Mouse (Mus musculus): Measurements from ENCODE around the gene Cox6a1. TPM values are rescaled to one million over a fixed set of nuclear protein-coding genes. Genes with fewer than 3 reads are reported as not detected.

The Cox6a1 gene
- 684 TPM for polyA plus RNA-seq (2014; fragmentation: Illumina TruSeq; extraction: RNeasy Lipid Tissue Mini Kit (QIAGEN cat#74804); ENCODE audit: insufficient read depth, low read depth, low replicate concordance)

DNA sequence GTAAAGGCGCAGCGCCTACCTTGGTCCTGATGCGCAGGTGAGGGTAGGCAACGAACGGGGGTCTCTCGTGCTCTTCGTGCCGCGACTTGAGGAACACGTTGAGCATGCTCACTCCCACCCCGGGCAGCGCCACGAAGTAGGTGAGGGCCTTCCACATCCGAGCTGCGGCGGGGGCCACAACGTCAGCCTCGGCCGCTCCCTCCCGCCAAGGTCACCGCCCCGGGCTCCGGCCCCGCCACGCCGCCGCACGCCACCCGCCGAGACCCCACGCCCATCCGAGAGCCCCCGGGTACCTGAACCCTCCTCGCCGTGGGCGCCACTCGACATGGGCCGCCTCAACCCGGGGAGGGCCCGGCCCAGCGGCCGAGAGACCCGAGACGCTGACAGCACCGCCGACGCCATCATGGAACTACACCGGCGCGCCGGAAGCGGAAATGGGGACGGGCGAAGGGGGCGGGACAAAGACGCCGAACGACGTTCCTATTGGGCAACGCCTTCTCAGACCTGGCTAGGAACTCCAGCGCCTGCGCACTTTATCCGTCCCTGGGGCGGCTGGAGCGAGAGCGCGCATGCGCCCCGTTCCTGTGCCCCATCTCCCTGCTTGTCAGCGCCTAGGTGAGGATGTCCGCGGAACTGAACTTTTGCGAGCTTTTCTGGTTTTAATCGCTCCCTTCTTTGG, at the start of gene Cox6a1:
TSS of gene Cox6a1 (minus strand) at position 436 of the 679 bp plus-strand sequence.

DNA sequence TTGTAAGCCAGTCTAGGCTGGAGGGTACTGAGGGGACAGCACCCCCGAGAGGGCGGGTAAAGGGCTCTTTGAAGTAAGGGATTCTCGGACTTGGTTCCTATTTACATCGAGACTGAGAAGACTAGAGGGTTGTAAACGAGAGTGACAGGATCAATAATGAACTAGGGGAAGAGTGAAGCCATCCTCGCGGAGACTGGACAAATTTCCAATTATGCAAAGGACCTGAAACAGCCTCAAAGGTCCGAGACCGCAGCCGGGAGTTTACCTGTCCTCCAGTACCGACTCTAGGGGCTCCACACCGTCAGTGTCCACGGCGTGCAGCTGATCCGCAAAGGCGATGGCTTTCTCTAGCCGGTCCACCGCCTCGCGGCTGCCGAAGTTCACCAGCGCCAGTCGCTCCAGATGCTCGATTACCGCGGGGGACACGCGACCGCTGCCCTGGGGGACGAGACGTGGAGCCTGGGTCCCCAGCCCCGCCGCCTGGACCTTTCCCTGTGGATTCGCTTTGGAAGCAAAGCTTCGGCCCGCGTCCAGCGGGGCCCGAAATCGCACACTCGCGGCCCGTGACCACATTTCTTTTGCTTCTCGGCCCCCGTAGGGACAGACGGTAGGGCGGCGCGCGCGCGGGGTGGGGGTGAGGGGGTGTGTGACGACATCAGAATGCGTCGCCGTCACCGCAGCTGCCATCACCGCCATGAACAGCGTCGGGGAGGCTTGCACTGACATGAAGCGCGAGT, 8.0 kb downstream of the Cox6a1 start, which contains the start of the genes Gatc and Triap1:
TSS of gene Gatc (minus strand) at position 602 of the 737 bp plus-strand sequence.
TSS of gene Triap1 (plus strand) at position 649 of the 737 bp plus-strand sequence.

DNA sequence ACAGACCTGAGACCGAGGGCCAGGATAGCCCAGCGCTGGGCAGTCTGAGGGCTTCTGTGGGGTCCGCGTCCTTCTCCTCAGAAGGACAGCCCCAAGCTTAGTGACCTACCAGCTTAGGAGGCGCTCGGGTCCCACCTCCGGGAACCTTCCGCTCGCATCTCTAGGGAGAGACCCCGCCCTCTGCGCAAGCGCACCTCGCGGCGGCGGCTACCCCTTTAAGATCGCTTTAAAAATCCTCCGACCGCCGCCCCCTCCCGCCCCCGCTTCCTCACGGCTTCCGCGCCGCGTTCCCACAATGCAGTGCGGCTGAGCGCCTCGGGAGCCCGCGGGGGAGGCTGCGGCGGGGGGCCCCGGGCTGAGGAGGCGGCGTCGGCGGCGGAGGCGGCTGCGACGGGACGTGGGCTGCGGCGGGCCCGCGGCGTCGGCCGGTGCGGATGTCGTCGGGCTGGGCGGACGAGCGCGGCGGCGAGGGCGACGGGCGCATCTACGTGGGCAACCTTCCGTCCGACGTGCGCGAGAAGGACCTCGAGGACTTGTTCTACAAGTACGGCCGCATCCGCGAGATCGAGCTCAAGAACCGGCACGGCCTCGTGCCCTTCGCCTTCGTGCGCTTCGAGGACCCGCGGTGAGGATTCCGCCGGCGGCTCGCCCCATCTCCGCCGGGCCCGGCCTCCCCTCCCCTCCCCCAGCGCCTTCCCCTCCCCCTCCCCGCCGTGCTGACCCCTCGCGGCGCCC, 21.7 kb downstream of the Cox6a1 start, which contains the start of gene Srsf9:
TSS of gene Srsf9 (plus strand) at position 303 of the 735 bp plus-strand sequence.

DNA sequence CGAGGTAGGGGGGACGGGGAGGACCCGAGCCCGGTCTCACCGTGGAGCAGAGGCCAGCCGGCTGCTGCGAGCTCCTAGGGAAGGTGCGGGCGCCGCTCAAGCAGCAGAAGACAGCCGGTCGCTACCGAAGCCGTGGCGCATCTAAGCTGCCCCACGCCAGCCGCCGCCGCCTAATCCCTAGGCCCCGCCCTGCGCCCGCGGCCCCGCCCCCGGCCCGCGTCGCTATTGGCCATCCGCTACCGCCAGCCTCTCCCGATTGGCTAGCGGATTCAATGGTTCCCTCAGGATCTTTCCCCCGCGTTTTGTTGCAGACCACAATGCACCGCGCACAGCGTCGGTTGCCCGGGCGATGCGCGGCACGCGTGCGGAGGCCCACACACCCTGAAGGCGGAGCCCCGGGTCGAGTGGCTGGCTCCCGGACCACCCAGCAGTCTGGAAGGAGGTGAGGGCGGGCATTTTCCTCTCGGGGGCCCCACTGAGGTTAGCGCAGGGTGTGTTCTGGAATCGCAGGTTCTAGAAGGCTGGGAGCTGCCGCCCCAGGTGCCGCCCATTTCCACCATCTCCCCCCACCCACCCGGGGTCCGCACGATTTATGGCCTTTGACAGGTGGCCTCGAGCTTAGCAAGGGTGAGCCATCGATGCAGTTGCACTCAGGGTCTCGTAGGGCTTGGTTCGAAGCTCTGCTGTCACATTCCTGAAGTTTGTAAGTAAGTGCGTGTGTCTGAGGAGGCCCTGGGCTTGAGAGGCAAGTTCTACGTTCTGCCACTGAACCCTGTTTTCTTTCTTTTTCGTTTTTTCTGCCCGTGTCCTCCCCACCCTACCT, 47.8 kb downstream of the Cox6a1 start, which contains the start of gene Dynll1:
TSS of gene Dynll1 (minus strand) at position 208 of the 823 bp plus-strand sequence.

Other genes starting within 250 kb of the Cox6a1 start
- 28.8 TPM for gene Acads, start 229.6 kb downstream of the Cox6a1 start, polyA plus RNA-seq (2014; fragmentation: Illumina TruSeq; extraction: RNeasy Lipid Tissue Mini Kit (QIAGEN cat#74804); ENCODE audit: insufficient read depth, low read depth, low replicate concordance)
- gene Unc119b, start 214.0 kb downstream of the Cox6a1 start, polyA plus RNA-seq (2014; fragmentation: Illumina TruSeq; extraction: RNeasy Lipid Tissue Mini Kit (QIAGEN cat#74804); ENCODE audit: insufficient read depth, low read depth, low replicate concordance), result 24.9 TPM
- gene Mlec, start 190.8 kb downstream of the Cox6a1 start, polyA plus RNA-seq (2014; fragmentation: Illumina TruSeq; extraction: RNeasy Lipid Tissue Mini Kit (QIAGEN cat#74804); ENCODE audit: insufficient read depth, low read depth, low replicate concordance), result 39.2 TPM
- 2.7 TPM for gene Cabp1, start 154.6 kb downstream of the Cox6a1 start, polyA plus RNA-seq (2014; fragmentation: Illumina TruSeq; extraction: RNeasy Lipid Tissue Mini Kit (QIAGEN cat#74804); ENCODE audit: insufficient read depth, low read depth, low replicate concordance)
- gene Pop5, start 113.1 kb downstream of the Cox6a1 start, polyA plus RNA-seq (2014; fragmentation: Illumina TruSeq; extraction: RNeasy Lipid Tissue Mini Kit (QIAGEN cat#74804); ENCODE audit: insufficient read depth, low read depth, low replicate concordance), result 94.8 TPM
- 74.2 TPM for gene Rnf10, start 76.1 kb downstream of the Cox6a1 start, polyA plus RNA-seq (2014; fragmentation: Illumina TruSeq; extraction: RNeasy Lipid Tissue Mini Kit (QIAGEN cat#74804); ENCODE audit: insufficient read depth, low read depth, low replicate concordance)
- gene Coq5, start 69.3 kb downstream of the Cox6a1 start, polyA plus RNA-seq (2014; fragmentation: Illumina TruSeq; extraction: RNeasy Lipid Tissue Mini Kit (QIAGEN cat#74804); ENCODE audit: insufficient read depth, low read depth, low replicate concordance), result 12.6 TPM
- 523 TPM for gene Dynll1, start 48.0 kb downstream of the Cox6a1 start, polyA plus RNA-seq (2014; fragmentation: Illumina TruSeq; extraction: RNeasy Lipid Tissue Mini Kit (QIAGEN cat#74804); ENCODE audit: insufficient read depth, low read depth, low replicate concordance)
- gene Srsf9, start 21.8 kb downstream of the Cox6a1 start, polyA plus RNA-seq (2014; fragmentation: Illumina TruSeq; extraction: RNeasy Lipid Tissue Mini Kit (QIAGEN cat#74804); ENCODE audit: insufficient read depth, low read depth, low replicate concordance), result 47.7 TPM
- 14.7 TPM for gene Gatc, start 7.8 kb downstream of the Cox6a1 start, polyA plus RNA-seq (2014; fragmentation: Illumina TruSeq; extraction: RNeasy Lipid Tissue Mini Kit (QIAGEN cat#74804); ENCODE audit: insufficient read depth, low read depth, low replicate concordance)
- gene Triap1, start 7.8 kb downstream of the Cox6a1 start, polyA plus RNA-seq (2014; fragmentation: Illumina TruSeq; extraction: RNeasy Lipid Tissue Mini Kit (QIAGEN cat#74804); ENCODE audit: insufficient read depth, low read depth, low replicate concordance), result 40.8 TPM
- 0.30 TPM for gene Msi1, start 80.6 kb upstream of the Cox6a1 start, polyA plus RNA-seq (2014; fragmentation: Illumina TruSeq; extraction: RNeasy Lipid Tissue Mini Kit (QIAGEN cat#74804); ENCODE audit: insufficient read depth, low read depth, low replicate concordance)
- 47.4 TPM for gene Pla2g1b, start 117.3 kb upstream of the Cox6a1 start, polyA plus RNA-seq (2014; fragmentation: Illumina TruSeq; extraction: RNeasy Lipid Tissue Mini Kit (QIAGEN cat#74804); ENCODE audit: insufficient read depth, low read depth, low replicate concordance)
- gene Sirt4, start 135.7 kb upstream of the Cox6a1 start, polyA plus RNA-seq (2014; fragmentation: Illumina TruSeq; extraction: RNeasy Lipid Tissue Mini Kit (QIAGEN cat#74804); ENCODE audit: insufficient read depth, low read depth, low replicate concordance), result 12.3 TPM
- 53.2 TPM for gene Pxn, start 157.7 kb upstream of the Cox6a1 start, polyA plus RNA-seq (2014; fragmentation: Illumina TruSeq; extraction: RNeasy Lipid Tissue Mini Kit (QIAGEN cat#74804); ENCODE audit: insufficient read depth, low read depth, low replicate concordance)
- 1,495 TPM for gene Rplp0, start 210.5 kb upstream of the Cox6a1 start, polyA plus RNA-seq (2014; fragmentation: Illumina TruSeq; extraction: RNeasy Lipid Tissue Mini Kit (QIAGEN cat#74804); ENCODE audit: insufficient read depth, low read depth, low replicate concordance)
- gene Gcn1l1, start 216.3 kb upstream of the Cox6a1 start, polyA plus RNA-seq (2014; fragmentation: Illumina TruSeq; extraction: RNeasy Lipid Tissue Mini Kit (QIAGEN cat#74804); ENCODE audit: insufficient read depth, low read depth, low replicate concordance), result 15.6 TPM